ENCODE assay signal across 8 mouse cellular contexts in genomic region chr1:44101448-44102225, GRCm38 (mm10). TPM values are rescaled to one million over a fixed set of nuclear protein-coding genes. Genes with fewer than 3 reads are reported as not detected.
A peak's percentile ranks its signal among the peaks of the same experiment; 100 is the strongest.
DNase-seq lines count a peak whose midpoint lies in the region; ATAC-seq and TF ChIP-seq lines count a peak whose summit lies in the region.

No protein-coding gene starts in this region.

- no peaks in the 10 kb centered on the region for H3K4me1 ChIP-seq in kidney, adult 2 months (ENCODE audit: control insufficient read depth, insufficient read depth, low read length)
- peaks cover 17% of the 10 kb centered on the region for H3K4me1 ChIP-seq in liver, embryonic 15.5 days (replicated peaks)
- H3K4me1 ChIP-seq in thymus, adult 2 months (replicated peaks; ENCODE audit: control insufficient read depth, insufficient read depth, low read length), result peaks cover 3% of the 10 kb centered on the region

- H3K27ac ChIP-seq in kidney, adult 2 months (ENCODE audit: insufficient read depth, low read depth, low read length), result no peak overlapping the region
- H3K27ac ChIP-seq in liver, embryonic 15.5 days (replicated peaks), result peak overlapping the region; percentile 98
- H3K27ac ChIP-seq in thymus, adult 2 months (ENCODE audit: control insufficient read depth, insufficient read depth, low read length), result peak overlapping the region; percentile 64

- TF ChIP-seq POLR2A in kidney, adult 2 months (IDR thresholded peaks at IDR 0.05; ENCODE audit: low read depth, low read length), result no peak
- peak; percentile 47; the same call in 1 of the 2 replicates for TF ChIP-seq POLR2A in thymus, adult 2 months (IDR thresholded peaks at IDR 0.05; ENCODE audit: control insufficient read depth, extremely low read depth, insufficient read depth, low read length, poor library complexity)

- no peaks in the 10 kb centered on the region for H3K27me3 ChIP-seq in kidney, adult 2 months (replicated peaks; ENCODE audit: control insufficient read depth, insufficient read depth, low read length)
- H3K27me3 ChIP-seq in liver, embryonic 15.5 days, result no peaks in the 10 kb centered on the region
- no peaks in the 10 kb centered on the region for H3K27me3 ChIP-seq in thymus, adult 2 months (ENCODE audit: control insufficient read depth, insufficient read depth, low read length)

- H3K9ac ChIP-seq in liver, embryonic 15.5 days, result peak overlapping the region; percentile 94

- H3K9me3 ChIP-seq in liver, embryonic 15.5 days (replicated peaks), result no peaks in the 10 kb centered on the region

- peak; percentile 2 to 18 for DNase-seq in urinary bladder, postnatal 36 days (ENCODE audit: low spot score in 2 of 2)
- no peak for DNase-seq in urinary bladder, adult 2 months (ENCODE audit: low spot score)
- DNase-seq in cerebellum, adult 9-11 months, result peak; percentile 61
- DNase-seq in kidney, adult 2 months, result peak; percentile 40
- peak; percentile 56 for DNase-seq in neural tube, embryonic 10.5 days (ENCODE audit: extremely low spot score, low spot score)
- peak; percentile 54 for DNase-seq in thymus, adult 2 months

- H3K4me2 ChIP-seq in liver, embryonic 15.5 days, result peak overlapping the region; percentile 88

- peak overlapping the region; percentile 69 for H3K4me3 ChIP-seq in kidney, adult 2 months (ENCODE audit: insufficient read depth, low read depth, low read length)
- peak overlapping the region; percentile 96 for H3K4me3 ChIP-seq in liver, embryonic 15.5 days (replicated peaks)
- H3K4me3 ChIP-seq in thymus, adult 2 months (ENCODE audit: control insufficient read depth, insufficient read depth, low read length), result peak overlapping the region; percentile 74

- H3K36me3 ChIP-seq in kidney, adult 2 months (ENCODE audit: control insufficient read depth, insufficient read depth, low read length), result no peaks in the 10 kb centered on the region
- H3K36me3 ChIP-seq in liver, embryonic 15.5 days (replicated peaks), result peaks cover 18% of the 10 kb centered on the region
- H3K36me3 ChIP-seq in thymus, adult 2 months (ENCODE audit: control insufficient read depth, insufficient read depth, low read length), result no peaks in the 10 kb centered on the region; the same call in 1 of the 2 replicates

- ATAC-seq in granulocyte monocyte progenitor cell, adult 5-6 weeks (replicated peaks; ENCODE audit: poor library complexity, severe bottlenecking), result peak; percentile 61
- ATAC-seq in liver, embryonic 15.5 days (ENCODE audit: insufficient read depth), result peak; percentile 78

- WGBS in kidney, adult 2 months, result under 1% methylated on average over 55 of the region's 55 CpGs
- WGBS in liver, embryonic 15.5 days (ENCODE audit: insufficient replicate concordance), result under 1% methylated on average over 55 of the region's 55 CpGs
- WGBS in thymus, adult 2 months, result under 1% methylated on average over 55 of the region's 55 CpGs

- TF ChIP-seq CTCF in kidney, adult 2 months (conservative IDR thresholded peaks at IDR 0.05; ENCODE audit: insufficient read depth, insufficient read length, low read depth, low read length), result no peak
- no peak for TF ChIP-seq CTCF in thymus, adult 2 months (IDR thresholded peaks at IDR 0.05; ENCODE audit: borderline replicate concordance, control insufficient read depth, extremely low read depth, insufficient read depth, low read length, poor library complexity)

RNA-seq across cellular contexts. Expression of gene Tex30, which starts 0.6 kb away (rescaled TPM):
- 6.4 and 10.6 TPM in 2 replicates for polyA plus RNA-seq in urinary bladder, adult 2 months (2012; rRNA removed)
- 64.6 and 67.6 TPM in 2 replicates for total RNA-seq in granulocyte monocyte progenitor cell, adult 5-6 weeks (2014; fragmentation: Nextera tagmentation)
- 51.4 and 74.2 TPM in 2 replicates for total RNA-seq in granulocyte monocyte progenitor cell, adult 5-6 weeks (2017)
- polyA plus RNA-seq in kidney, adult 2 months (2012; rRNA removed), result 3.9 and 6.0 TPM in 2 replicates
- 40.4 and 47.1 TPM in 2 replicates for polyA plus RNA-seq in liver, embryonic 15.5 days (2015; fragmentation: Nextera tagmentation; extraction: Ambion mirVana)
- polyA plus RNA-seq in thymus, adult 2 months (2012; rRNA removed), result 24.3 and 25.1 TPM in 2 replicates

RNA-seq across cellular contexts. Expression of gene Kdelc1, which starts 17.0 kb away (rescaled TPM):
- 26.7 and 30.7 TPM in 2 replicates for polyA plus RNA-seq in urinary bladder, adult 2 months (2012; rRNA removed)
- 38.3 and 40.7 TPM in 2 replicates for total RNA-seq in granulocyte monocyte progenitor cell, adult 5-6 weeks (2014; fragmentation: Nextera tagmentation)
- total RNA-seq in granulocyte monocyte progenitor cell, adult 5-6 weeks (2017), result 33.4 and 35.5 TPM in 2 replicates
- 11.4 and 12.0 TPM in 2 replicates for polyA plus RNA-seq in kidney, adult 2 months (2012; rRNA removed)
- 13.8 and 14.2 TPM in 2 replicates for polyA plus RNA-seq in liver, embryonic 15.5 days (2015; fragmentation: Nextera tagmentation; extraction: Ambion mirVana)
- 10.9 and 11.9 TPM in 2 replicates for polyA plus RNA-seq in thymus, adult 2 months (2012; rRNA removed)

RNA-seq across cellular contexts. Expression of gene Bivm, which starts 17.1 kb away (rescaled TPM):
- polyA plus RNA-seq in urinary bladder, adult 2 months (2012; rRNA removed), result 10.3 and 11.5 TPM in 2 replicates
- total RNA-seq in granulocyte monocyte progenitor cell, adult 5-6 weeks (2014; fragmentation: Nextera tagmentation), result 11.5 and 17.5 TPM in 2 replicates
- total RNA-seq in granulocyte monocyte progenitor cell, adult 5-6 weeks (2017), result 7.0 and 10.6 TPM in 2 replicates
- 9.5 and 12.2 TPM in 2 replicates for polyA plus RNA-seq in kidney, adult 2 months (2012; rRNA removed)
- polyA plus RNA-seq in liver, embryonic 15.5 days (2015; fragmentation: Nextera tagmentation; extraction: Ambion mirVana), result 2.9 and 3.6 TPM in 2 replicates
- polyA plus RNA-seq in thymus, adult 2 months (2012; rRNA removed), result 3.9 and 4.2 TPM in 2 replicates

RNA-seq across cellular contexts. Expression of gene Gm8251, which starts 39.9 kb away (rescaled TPM):
- polyA plus RNA-seq in urinary bladder, adult 2 months (2012; rRNA removed), result 0.01 and 0.03 TPM in 2 replicates
- total RNA-seq in granulocyte monocyte progenitor cell, adult 5-6 weeks (2014; fragmentation: Nextera tagmentation), result 0.15 and 0.19 TPM in 2 replicates
- 0.05 and 0.30 TPM in 2 replicates for total RNA-seq in granulocyte monocyte progenitor cell, adult 5-6 weeks (2017)
- not detected in 2 replicates for polyA plus RNA-seq in kidney, adult 2 months (2012; rRNA removed)
- polyA plus RNA-seq in liver, embryonic 15.5 days (2015; fragmentation: Nextera tagmentation; extraction: Ambion mirVana), result 0.10 and 0.12 TPM in 2 replicates
- polyA plus RNA-seq in thymus, adult 2 months (2012; rRNA removed), result 0.13 and 0.18 TPM in 2 replicates

RNA-seq across cellular contexts. Expression of gene Ercc5, which starts 45.9 kb away (rescaled TPM):
- 21.3 and 22.9 TPM in 2 replicates for polyA plus RNA-seq in urinary bladder, adult 2 months (2012; rRNA removed)
- 7.8 and 11.2 TPM in 2 replicates for total RNA-seq in granulocyte monocyte progenitor cell, adult 5-6 weeks (2014; fragmentation: Nextera tagmentation)
- 4.8 and 7.9 TPM in 2 replicates for total RNA-seq in granulocyte monocyte progenitor cell, adult 5-6 weeks (2017)
- polyA plus RNA-seq in kidney, adult 2 months (2012; rRNA removed), result 4.3 and 4.6 TPM in 2 replicates
- 4.8 and 5.1 TPM in 2 replicates for polyA plus RNA-seq in liver, embryonic 15.5 days (2015; fragmentation: Nextera tagmentation; extraction: Ambion mirVana)
- polyA plus RNA-seq in thymus, adult 2 months (2012; rRNA removed), result 5.9 and 6.2 TPM in 2 replicates
